Mouse (Mus musculus) CH12.LX (cell line): ENCODE measurements around the gene Nudt19.
A peak's percentile ranks its signal among the peaks of the same experiment; 100 is the strongest.

ENCODE experiments used
- CTCF ChIP-seq, 2 experiments: IDR thresholded peaks in 1 of 2; conservative IDR thresholded peaks in 1 of 2; 2 replicates each; pipeline ENCODE4 v1.5.1; 2011 to 2012; ENCODE audit warnings: low read depth in 2 of 2, low read length in 2 of 2, improper control_type of control experiment in 1 of 2, inconsistent platforms in 1 of 2, mild to moderate bottlenecking in 1 of 2, moderate library complexity in 1 of 2
- E2F4 ChIP-seq: IDR thresholded peaks from 2 replicates; pipeline ENCODE4 v1.6.1; 2011; ENCODE audit warnings: low read depth, low read length, improper control_type of control experiment; ENCODE audit not compliant: insufficient replicate concordance
- IRF4 ChIP-seq: IDR thresholded peaks from 2 replicates; pipeline ENCODE4 v1.6.1; 2014; ENCODE audit warnings: low read depth, mild to moderate bottlenecking, inconsistent platforms, low read length, improper control_type of control experiment
- KAT2A ChIP-seq: IDR thresholded peaks from 2 replicates; pipeline ENCODE4 v1.6.1; 2012; ENCODE audit warnings: low read length, improper control_type of control experiment, inconsistent platforms; ENCODE audit not compliant: insufficient replicate concordance
- MYC ChIP-seq: IDR thresholded peaks from 2 replicates; pipeline ENCODE4 v1.6.1; 2011; ENCODE audit warnings: low read depth, mild to moderate bottlenecking, improper control_type of control experiment, low read length
- POLR2A ChIP-seq: IDR thresholded peaks from 2 replicates; pipeline ENCODE4 v1.6.1; 2011; ENCODE audit warnings: low read depth, mild to moderate bottlenecking, improper control_type of control experiment, low read length
- TCF12 ChIP-seq: IDR thresholded peaks from 2 replicates; pipeline ENCODE4 v1.6.1; 2014; ENCODE audit warnings: low read depth, mild to moderate bottlenecking, inconsistent platforms, low read length, improper control_type of control experiment
- ZC3H11A ChIP-seq: IDR thresholded peaks from 2 replicates; pipeline ENCODE4 v1.6.1; 2012; ENCODE audit warnings: low read depth, mild to moderate bottlenecking, inconsistent platforms, low read length, improper control_type of control experiment

GRCm38 (mm10) chr7:35586055-35586905 is 30.2 kb upstream of the Nudt19 start, which contains the start of gene Ankrd27:
- no peak for TF ChIP-seq ZC3H11A
- no peak for TF ChIP-seq KAT2A
- TF ChIP-seq TCF12 = no peak
- TF ChIP-seq CTCF (conservative IDR thresholded peaks at IDR 0.05 in 1 of 2, IDR thresholded peaks at IDR 0.05 in 1 of 2; ENCODE audit: low read depth in 2 of 2, low read length in 2 of 2) = no peak
- TF ChIP-seq POLR2A = peak; percentile 94
- no peak for TF ChIP-seq E2F4
- TF ChIP-seq IRF4 = 0 out of 2 replicates have a peak, but pooled peaks have one; percentile 18
- TF ChIP-seq MYC = peak; percentile 79
